Mouse (Mus musculus) thymus, adult 2 months (tissue): ENCODE measurements around the gene Fam227a. TPM values are rescaled to one million over a fixed set of nuclear protein-coding genes. Genes with fewer than 3 reads are reported as not detected.

ENCODE experiments used
- DNase-seq: peaks from one replicate; pipeline ENCODE4 v3.0.0; 2021
- H3K27ac ChIP-seq: fragments of 200-500 bp; 2 replicates; pipeline ENCODE4 v1.5.1; 2012; ENCODE audit warnings: low read length, control low read depth; ENCODE audit not compliant: control insufficient read depth, insufficient read depth
- H3K27me3 ChIP-seq: fragments of 200-500 bp; 2 replicates; pipeline ENCODE4 v1.6.1; 2012; ENCODE audit warnings: mild to moderate bottlenecking, low read length, moderate library complexity, mixed read lengths; ENCODE audit not compliant: control insufficient read depth, insufficient read depth
- H3K36me3 ChIP-seq: fragments of 200-500 bp; 2 replicates; pipeline ENCODE4 v1.6.1; 2012; ENCODE audit warnings: mild to moderate bottlenecking, low read length, moderate library complexity; ENCODE audit not compliant: control insufficient read depth, insufficient read depth
- H3K4me1 ChIP-seq: fragments of 200-500 bp; replicated peaks from 2 replicates; pipeline ENCODE4 v1.6.1; 2012; ENCODE audit warnings: low read length; ENCODE audit not compliant: control insufficient read depth, insufficient read depth
- H3K4me3 ChIP-seq: fragments of 200-500 bp; 2 replicates; pipeline ENCODE4 v1.5.1; 2012; ENCODE audit warnings: mild to moderate bottlenecking, low read length, control low read depth, moderate library complexity; ENCODE audit not compliant: control insufficient read depth, insufficient read depth
- CTCF ChIP-seq: fragments of 200-500 bp; IDR thresholded peaks from 2 replicates; pipeline ENCODE4 v1.5.1; 2012; ENCODE audit warnings: mild to moderate bottlenecking, control low read depth, low read length, moderate library complexity, borderline replicate concordance; ENCODE audit not compliant: control insufficient read depth, poor library complexity, insufficient read depth; ENCODE audit errors: extremely low read depth
- POLR2A ChIP-seq: fragments of 200-500 bp; IDR thresholded peaks from 2 replicates; pipeline ENCODE4 v1.6.1; 2012; ENCODE audit warnings: mild to moderate bottlenecking, low read length, control low read depth, moderate library complexity; ENCODE audit not compliant: control insufficient read depth, poor library complexity, insufficient read depth; ENCODE audit errors: extremely low read depth
- WGBS: fragments of 180-500 bp; shearing (Covaris S2); methylation state at CpG from one replicate; pipeline ENCODE4 v1.1.7; 2018; 5-methylcytosine and 5-hydroxymethylcytosine counted together
- polyA plus RNA-seq: library from polyadenylated mRNA; depleted of rRNA; stranded (reverse); fragments of >200 nt; gene quantifications from 2 replicates; pipeline ENCODE4 v1.2.3, GENCODE M21; 2012; rRNA removed

Fam227a gene
- polyA plus RNA-seq, 1 experiment = 1.0 TPM

DNA sequence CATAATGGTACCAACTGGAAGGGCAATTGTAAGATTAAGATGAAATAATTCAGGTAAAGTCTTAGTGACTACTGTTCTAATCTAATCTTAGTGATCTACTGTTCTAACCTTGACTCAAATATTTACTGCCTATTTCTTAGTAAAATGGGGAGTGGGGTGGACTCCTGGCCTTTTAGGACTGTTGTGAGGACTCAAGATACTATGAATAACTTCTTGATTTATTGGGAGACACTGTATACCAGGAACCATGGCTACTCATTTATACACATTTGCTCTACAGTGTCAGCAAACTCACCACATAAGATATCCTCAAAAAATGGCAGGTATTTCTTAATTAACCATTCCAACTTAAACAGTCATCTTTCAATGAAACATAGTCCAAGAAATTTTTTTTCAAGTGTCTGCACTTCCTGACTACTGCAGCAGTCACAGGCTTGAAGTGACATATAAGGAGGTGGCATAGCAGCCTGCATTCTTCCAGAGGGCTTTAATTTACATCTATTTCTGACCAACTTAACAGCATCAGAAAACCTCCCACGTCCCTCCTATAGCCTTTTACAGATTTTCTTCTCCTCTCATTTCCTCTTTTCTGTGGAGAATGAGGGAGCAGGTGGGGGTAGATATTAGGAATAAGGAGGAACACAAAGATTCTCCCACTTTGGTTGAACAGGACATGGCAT lies 83.1 kb downstream of the Fam227a start:
- Histone ChIP-seq H3K36me3 (no peaks in the 10 kb centered on the region), H3K27me3 (no peaks in the 10 kb centered on the region), H3K4me1 (peaks cover 9% of the 10 kb centered on the region), H3K4me3 (no peak overlapping the region), H3K27ac (no peak overlapping the region)
- DNase-seq = no peak
- WGBS = 83% methylated on average over 1 of the region's 1 CpGs
- TF ChIP-seq POLR2A (no peak), CTCF (no peak)

DNA sequence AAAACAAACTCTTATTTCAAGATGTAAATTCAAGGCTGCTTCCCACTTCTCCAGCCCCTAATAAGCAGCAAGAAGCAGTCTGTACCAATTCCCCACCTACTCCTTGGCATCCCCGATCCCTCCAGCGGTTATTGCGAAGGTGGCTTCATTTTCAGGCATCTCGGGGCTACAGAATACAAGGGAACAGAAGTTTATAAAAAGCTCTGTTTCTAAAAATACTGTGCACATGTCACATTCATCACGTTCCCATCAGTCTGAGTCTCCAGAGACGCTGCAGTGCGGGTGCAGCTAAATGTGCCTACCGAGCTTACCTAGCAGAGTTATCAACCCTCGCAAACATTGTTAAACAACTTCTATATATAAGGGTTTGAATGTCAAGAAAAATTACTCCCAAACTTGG lies 96.3 kb downstream of the Fam227a start:
- Histone ChIP-seq H3K27me3 (no peaks in the 10 kb centered on the region), H3K36me3 (no peaks in the 10 kb centered on the region), H3K27ac (no peak overlapping the region; the same call in 1 of the 2 replicates), H3K4me3 (no peak overlapping the region), H3K4me1 (no peaks in the 10 kb centered on the region)
- DNase-seq = no peak
- TF ChIP-seq CTCF = no peak
- TF ChIP-seq POLR2A = no peak
- WGBS = 93% methylated on average over 9 of the region's 9 CpGs

DNA sequence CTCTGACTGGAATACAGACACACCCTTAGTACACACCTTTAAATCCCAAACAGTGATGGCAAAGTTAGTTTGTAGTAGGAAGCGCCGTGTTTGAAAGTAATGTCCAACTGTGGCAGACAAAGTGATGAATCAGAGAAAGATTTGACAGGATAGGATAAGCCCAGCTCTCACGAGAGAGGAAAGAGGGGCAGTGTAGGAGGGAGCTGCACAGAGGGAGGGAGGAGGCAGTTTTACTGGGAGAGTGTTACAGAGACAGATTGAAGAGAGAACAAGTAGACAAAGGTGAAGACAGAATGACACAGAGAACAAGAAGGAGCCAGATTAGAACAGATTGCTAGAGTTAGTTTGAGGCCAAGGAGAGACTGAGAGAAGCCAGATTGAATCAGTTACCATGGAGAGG lies 99.1 kb downstream of the Fam227a start:
- TF ChIP-seq CTCF (no peak), POLR2A (no peak)
- H3K27me3 ChIP-seq = no peaks in the 10 kb centered on the region
- no peaks in the 10 kb centered on the region for H3K4me1 ChIP-seq
- no peaks in the 10 kb centered on the region for H3K36me3 ChIP-seq
- no peak overlapping the region for H3K4me3 ChIP-seq
- 91% methylated on average over 3 of the region's 3 CpGs for WGBS
- H3K27ac ChIP-seq = no peak overlapping the region
- no peak for DNase-seq

Other genes starting within 250 kb of the Fam227a start
- gene Csnk1e, start 203.4 kb downstream of the Fam227a start, polyA plus RNA-seq = 155 and 173 TPM in 2 replicates
- not detected in 2 replicates for gene Kcnj4, start 153.7 kb downstream of the Fam227a start, polyA plus RNA-seq
- gene Kdelr3, start 142.5 kb downstream of the Fam227a start, polyA plus RNA-seq = 2.0 and 3.4 TPM in 2 replicates
- gene Ddx17, start 112.2 kb downstream of the Fam227a start, polyA plus RNA-seq = 526 and 554 TPM in 2 replicates
- gene Dmc1, start 53.8 kb downstream of the Fam227a start, polyA plus RNA-seq = 0.74 and 1.1 TPM in 2 replicates
- 16.0 and 17.9 TPM in 2 replicates for gene Cby1, start 243 bp upstream of the Fam227a start, polyA plus RNA-seq
- 51.7 and 65.2 TPM in 2 replicates for gene Tomm22, start 11.9 kb upstream of the Fam227a start, polyA plus RNA-seq
- 23.8 and 30.5 TPM in 2 replicates for gene Josd1, start 29.0 kb upstream of the Fam227a start, polyA plus RNA-seq
- 91.3 and 114 TPM in 2 replicates for gene Gtpbp1, start 31.9 kb upstream of the Fam227a start, polyA plus RNA-seq
- 245 and 297 TPM in 2 replicates for gene Sun2, start 83.6 kb upstream of the Fam227a start, polyA plus RNA-seq
- 51.2 and 51.3 TPM in 2 replicates for gene Dnal4, start 118.9 kb upstream of the Fam227a start, polyA plus RNA-seq
- 1.2 and 1.4 TPM in 2 replicates for gene Nptxr, start 145.8 kb upstream of the Fam227a start, polyA plus RNA-seq
- 0.55 TPM in 1 of 2 replicates, not detected in the other for gene Npcd, start 175.3 kb upstream of the Fam227a start, polyA plus RNA-seq
- 136 and 145 TPM in 2 replicates for gene Cbx6, start 175.7 kb upstream of the Fam227a start, polyA plus RNA-seq
- gene Apobec3, start 232.7 kb upstream of the Fam227a start, polyA plus RNA-seq = 92.3 and 98.5 TPM in 2 replicates